17 mouse cellular contexts compared by ENCODE assay signal in the genomic region with DNA sequence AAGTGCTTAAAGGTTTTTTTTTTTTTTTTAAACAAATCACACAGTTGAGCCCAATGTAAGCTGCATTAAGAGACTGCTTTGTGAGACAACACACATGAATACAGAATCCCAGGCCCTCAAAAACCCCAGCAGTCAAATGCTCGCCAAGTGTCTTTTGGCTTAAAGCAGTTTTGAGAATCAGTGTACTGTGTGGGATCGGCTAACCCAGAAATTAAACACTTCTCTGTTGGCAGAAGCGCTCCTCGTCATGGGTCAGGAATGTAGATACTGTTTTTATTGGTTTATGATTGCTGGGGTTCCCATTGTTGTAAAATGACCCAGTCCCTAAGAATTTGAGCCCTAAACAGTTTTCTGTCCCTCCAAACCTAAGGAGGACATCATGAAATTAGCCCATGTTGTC.
DNase-seq lines count a peak whose midpoint lies in the region; ATAC-seq lines count a peak whose summit lies in the region.
"Had no signal": no experiment of that assay in that cellular context is flagged by ENCODE, and none has a peak within 500 bp of the region (broad histone marks: within the 10 kb centered on the region; RNA-seq: fewer than 3 reads in every experiment).

No protein-coding gene starts in this region.

- H3K9ac ChIP-seq in heart, embryonic 11.5 days (ENCODE audit: low read depth, low read length): no peak overlapping the region
- no peak overlapping the region for H3K9ac ChIP-seq in heart, embryonic 15.5 days
- H3K9ac ChIP-seq: limb, embryonic 12.5 days had no signal

- no peak for DNase-seq in heart, postnatal 14 days
- DNase-seq in urinary bladder, postnatal 14 days (ENCODE audit: low spot score): peak; percentile 46
- no peak for DNase-seq in urinary bladder, adult 2 months (ENCODE audit: low spot score)
- DNase-seq in cerebellum, postnatal 14 days: no peak
- DNase-seq in spleen, postnatal 10 days (ENCODE audit: low spot score in 2 of 2): no peak
- DNase-seq: cerebellum, adult 11-12 months; kidney, adult 9 months; layer of hippocampus, postnatal 36 days; lung, adult 18-20 months; midbrain, embryonic 14.5 days; right cerebral cortex, postnatal 4 days; thymus, postnatal 4 days had no signal

- no peak for ATAC-seq in heart, embryonic 11.5 days (replicated peaks; ENCODE audit: insufficient number of reproducible peaks, low FRiP score, low TSS enrichment)
- ATAC-seq in heart, embryonic 15.5 days (replicated peaks; ENCODE audit: insufficient number of reproducible peaks, insufficient read depth, low FRiP score, low read depth): no peak
- ATAC-seq: hindbrain, embryonic 16.5 days had no signal

- no peaks in the 10 kb centered on the region for H3K36me3 ChIP-seq in heart, embryonic 11.5 days (ENCODE audit: control insufficient read depth, insufficient read depth, low read length)
- no peaks in the 10 kb centered on the region for H3K36me3 ChIP-seq in heart, embryonic 15.5 days
- H3K36me3 ChIP-seq: limb, embryonic 12.5 days had no signal

- 67% methylated on average over 4 of the region's 4 CpGs for WGBS in heart, embryonic 11.5 days (ENCODE audit: insufficient replicate concordance)
- 47% methylated on average over 4 of the region's 4 CpGs for WGBS in heart, embryonic 15.5 days

- peaks cover 9% of the 10 kb centered on the region for H3K4me1 ChIP-seq in heart, embryonic 11.5 days (ENCODE audit: control insufficient read depth, insufficient read depth, low read length)
- H3K4me1 ChIP-seq in heart, embryonic 15.5 days (replicated peaks): peaks cover 29% of the 10 kb centered on the region

- no peaks in the 10 kb centered on the region for H3K9me3 ChIP-seq in heart, embryonic 11.5 days (replicated peaks; ENCODE audit: control insufficient read depth, low read length)
- H3K9me3 ChIP-seq in heart, embryonic 15.5 days (replicated peaks): no peaks in the 10 kb centered on the region
- H3K9me3 ChIP-seq: limb, embryonic 12.5 days had no signal

- H3K27ac ChIP-seq in heart, embryonic 11.5 days (ENCODE audit: low read depth, low read length): peak overlapping the region; percentile 54
- H3K27ac ChIP-seq in heart, embryonic 15.5 days: peak overlapping the region; percentile 82
- H3K27ac ChIP-seq: limb, embryonic 12.5 days had no signal

- intact Hi-C loops in heart, postnatal 14 days (cut with DNase I): loop anchor here (2.0 kb wide), 1 partner anchor 17 kb away; no protein-coding TSS in a partner anchor

- H3K4me3 ChIP-seq in heart, embryonic 11.5 days (ENCODE audit: low read depth, low read length): no peak overlapping the region
- H3K4me3 ChIP-seq in heart, embryonic 15.5 days: no peak overlapping the region
- H3K4me3 ChIP-seq: erythroblast, embryonic 14.5 days; limb, embryonic 12.5 days had no signal

- H3K27me3 ChIP-seq in heart, embryonic 11.5 days (ENCODE audit: control insufficient read depth, insufficient read depth, low read length): no peaks in the 10 kb centered on the region
- H3K27me3 ChIP-seq in heart, embryonic 15.5 days: no peaks in the 10 kb centered on the region
- H3K27me3 ChIP-seq: limb, embryonic 12.5 days had no signal

- H3K4me2 ChIP-seq in heart, embryonic 11.5 days: no peak overlapping the region
- H3K4me2 ChIP-seq in heart, embryonic 15.5 days: no peak overlapping the region
- H3K4me2 ChIP-seq: limb, embryonic 12.5 days had no signal
